Mouse (Mus musculus) heart, adult 2 months (tissue): Measurements from ENCODE around the gene Wdr43. TPM values are rescaled to one million over a fixed set of nuclear protein-coding genes. Genes with fewer than 3 reads are reported as not detected.

Source experiments
- DNase-seq, 2 experiments: peaks; one replicate each; pipeline ENCODE4 v3.0.0; 2021
- H3K27ac ChIP-seq: fragments of 200-600 bp; 2 replicates; pipeline ENCODE4 v1.8.1; 2022
- H3K27me3 ChIP-seq: fragments of 200-500 bp; 2 replicates; pipeline ENCODE4 v1.6.1; 2012; ENCODE audit warnings: mild to moderate bottlenecking, low read length, inconsistent platforms, mixed read lengths; ENCODE audit not compliant: control insufficient read depth, insufficient read depth
- H3K36me3 ChIP-seq: fragments of 200-500 bp; 2 replicates; pipeline ENCODE4 v1.6.1; 2012; ENCODE audit warnings: low read length, inconsistent platforms; ENCODE audit not compliant: control insufficient read depth, insufficient read depth
- H3K4me1 ChIP-seq: fragments of 200-500 bp; 2 replicates; pipeline ENCODE4 v1.6.1; 2011; ENCODE audit warnings: low read length; ENCODE audit not compliant: control insufficient read depth, insufficient read depth
- H3K4me3 ChIP-seq: fragments of 200-600 bp; 2 replicates; pipeline ENCODE4 v1.8.1; 2022
- H3K79me2 ChIP-seq: fragments of 200-500 bp; replicated peaks from 2 replicates; pipeline ENCODE4 v1.6.1; 2012; ENCODE audit warnings: mild to moderate bottlenecking, inconsistent platforms, low read length, moderate library complexity, mixed read lengths; ENCODE audit not compliant: control insufficient read depth, insufficient read depth
- H3K9ac ChIP-seq: fragments of 200-500 bp; 2 replicates; pipeline ENCODE4 v1.6.1; 2012; ENCODE audit warnings: low read depth, mild to moderate bottlenecking, control low read depth, inconsistent platforms, low read length, mixed read lengths
- CTCF ChIP-seq: fragments of 200-600 bp; IDR thresholded peaks from 2 replicates; pipeline ENCODE4 v1.8.1; 2022; ENCODE audit warnings: antibody characterized with exemption, mild to moderate bottlenecking, moderate library complexity
- EP300 ChIP-seq: fragments of 200-500 bp; IDR thresholded peaks from 2 replicates; pipeline ENCODE4 v1.6.1; 2011; ENCODE audit warnings: low read depth, low read length, control low read depth; ENCODE audit not compliant: insufficient read depth
- POLR2A ChIP-seq: fragments of 200-500 bp; IDR thresholded peaks from 2 replicates; pipeline ENCODE4 v1.6.1; 2011; ENCODE audit warnings: mild to moderate bottlenecking, low read depth, low read length, control low read depth; ENCODE audit not compliant: insufficient read depth
- WGBS: fragments of 180-500 bp; shearing (Covaris S2); methylation state at CpG from one replicate; pipeline ENCODE4 v1.1.7; 2018; 5-methylcytosine and 5-hydroxymethylcytosine counted together
- intact Hi-C: fragments of 180-260 bp; cut with DNase I; formaldehyde crosslinking; loops from one replicate; pipeline ENCODE4 v1.15.1; 2025
- polyA plus RNA-seq: library from polyadenylated mRNA; depleted of rRNA; stranded (reverse); fragments of >200 nt; gene quantifications from 2 replicates; pipeline ENCODE4 v1.2.3, GENCODE M21; 2012
- total RNA-seq, 2 experiments: library from RNA; stranded (reverse); gene quantifications; 2 replicates each; pipeline ENCODE4 v1.2.3; 2021

The Wdr43 gene
- total and polyA plus RNA-seq, 3 experiments, result 8.4 to 21.9 (median 19.1) TPM

DNA sequence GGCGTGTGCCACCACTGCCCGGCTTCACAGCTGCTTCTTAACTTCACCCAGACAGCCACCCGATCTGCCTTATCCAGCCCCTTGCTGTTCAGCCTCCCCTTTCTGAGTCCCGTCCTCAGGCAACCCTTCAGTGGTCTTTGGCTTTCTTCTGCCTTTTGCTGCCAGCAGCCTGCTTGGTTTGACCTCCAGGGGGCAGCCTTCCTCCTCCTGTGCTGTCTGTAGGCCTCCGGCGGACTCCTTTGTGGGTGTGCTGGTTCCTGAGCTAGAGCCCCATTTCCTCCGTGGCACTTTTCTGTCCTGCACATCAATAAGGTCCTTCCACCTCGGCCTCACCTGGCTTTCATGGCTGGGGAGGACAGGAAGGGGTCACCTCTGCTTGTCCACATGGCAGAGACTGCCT, 78.1 kb downstream of the Wdr43 start:
- Histone ChIP-seq H3K27me3 (no peaks in the 10 kb centered on the region), H3K9ac (no peak overlapping the region), H3K36me3 (no peaks in the 10 kb centered on the region), H3K27ac (no peak overlapping the region), H3K79me2 (no peaks in the 10 kb centered on the region), H3K4me3 (no peak overlapping the region), H3K4me1 (peaks cover 10% of the 10 kb centered on the region; the same call in 1 of the 2 replicates)
- intact Hi-C loops, result loop anchor here (2.0 kb wide), 1 partner anchor 17 kb away; no protein-coding TSS in a partner anchor
- TF ChIP-seq CTCF (peak; percentile 54), POLR2A (no peak)
- 74% methylated on average over 8 of the region's 8 CpGs for WGBS
- no peak for DNase-seq

DNA sequence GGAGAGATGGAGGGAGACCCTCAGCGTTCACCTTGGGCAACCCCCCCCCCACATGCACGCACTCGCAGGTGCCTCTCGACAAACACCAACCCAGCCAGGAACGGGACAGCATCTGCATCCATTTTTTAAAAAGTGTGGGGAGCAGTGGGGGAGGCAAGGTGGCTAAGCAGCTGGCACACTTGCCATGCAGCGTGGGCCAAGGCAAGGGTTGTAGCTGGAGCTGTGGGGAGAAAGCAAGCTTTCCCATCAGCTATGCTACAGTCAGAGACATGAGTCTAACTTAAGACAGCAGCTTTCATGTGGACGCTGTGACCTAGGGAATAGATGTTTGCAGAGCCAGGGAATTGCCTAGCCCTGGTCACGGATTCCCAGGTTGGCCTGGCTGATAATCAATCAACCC, 79.5 kb downstream of the Wdr43 start:
- peak overlapping the region; percentile 83 for H3K27ac ChIP-seq
- no peaks in the 10 kb centered on the region for H3K36me3 ChIP-seq
- no peaks in the 10 kb centered on the region for H3K79me2 ChIP-seq
- no peak overlapping the region for H3K9ac ChIP-seq
- 91% methylated on average over 8 of the region's 8 CpGs for WGBS
- peaks cover 10% of the 10 kb centered on the region; the same call in 1 of the 2 replicates for H3K4me1 ChIP-seq
- H3K27me3 ChIP-seq, result no peaks in the 10 kb centered on the region
- no peak for DNase-seq
- no peak for TF ChIP-seq CTCF
- TF ChIP-seq EP300, result no peak
- TF ChIP-seq POLR2A, result no peak
- intact Hi-C loops, result no loop called here
- H3K4me3 ChIP-seq, result no peak overlapping the region

DNA sequence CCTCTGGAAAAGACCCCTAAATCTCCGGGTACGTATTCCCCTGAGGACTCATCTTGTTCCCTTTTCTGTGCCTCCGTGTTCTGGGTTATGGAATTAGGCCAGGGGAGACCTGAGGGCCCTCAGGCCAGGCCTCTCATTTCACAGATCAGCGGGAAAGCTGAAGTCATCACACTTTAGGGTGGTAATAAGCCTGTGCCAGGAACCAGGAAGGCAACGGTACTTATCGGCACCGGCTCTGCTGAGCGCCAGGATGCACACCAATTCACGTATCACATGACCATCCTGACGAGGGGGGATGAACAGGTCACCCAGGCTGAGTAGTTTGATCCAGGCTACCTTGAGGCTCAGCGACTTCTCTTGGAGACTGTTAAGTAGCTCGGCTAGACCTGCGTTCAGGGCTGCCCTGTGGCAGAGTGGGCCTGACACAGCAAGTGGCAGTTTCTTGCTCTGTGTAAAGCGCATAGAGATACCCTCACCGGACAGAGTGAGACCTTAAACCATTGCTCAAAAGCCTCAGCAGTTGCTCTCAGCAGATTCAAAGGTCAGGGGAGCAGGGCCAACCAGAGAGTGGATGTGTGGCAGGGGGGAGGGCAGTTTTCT, 80.1 kb downstream of the Wdr43 start:
- H3K4me1 ChIP-seq, result peaks cover 10% of the 10 kb centered on the region; the same call in 1 of the 2 replicates
- H3K9ac ChIP-seq, result peak overlapping the region; percentile 37; the same call in 1 of the 2 replicates
- no peak overlapping the region for H3K4me3 ChIP-seq
- peak; percentile 36 to 55 for DNase-seq
- peak overlapping the region; percentile 83 for H3K27ac ChIP-seq
- no peaks in the 10 kb centered on the region for H3K79me2 ChIP-seq
- TF ChIP-seq CTCF, result no peak
- TF ChIP-seq POLR2A, result no peak
- no peak for TF ChIP-seq EP300
- H3K27me3 ChIP-seq, result no peaks in the 10 kb centered on the region
- intact Hi-C loops, result loop anchor here (1.0 kb wide), 1 partner anchor 25 kb away; no protein-coding TSS in a partner anchor
- no peaks in the 10 kb centered on the region for H3K36me3 ChIP-seq
- WGBS, result 67% methylated on average over 15 of the region's 15 CpGs

DNA sequence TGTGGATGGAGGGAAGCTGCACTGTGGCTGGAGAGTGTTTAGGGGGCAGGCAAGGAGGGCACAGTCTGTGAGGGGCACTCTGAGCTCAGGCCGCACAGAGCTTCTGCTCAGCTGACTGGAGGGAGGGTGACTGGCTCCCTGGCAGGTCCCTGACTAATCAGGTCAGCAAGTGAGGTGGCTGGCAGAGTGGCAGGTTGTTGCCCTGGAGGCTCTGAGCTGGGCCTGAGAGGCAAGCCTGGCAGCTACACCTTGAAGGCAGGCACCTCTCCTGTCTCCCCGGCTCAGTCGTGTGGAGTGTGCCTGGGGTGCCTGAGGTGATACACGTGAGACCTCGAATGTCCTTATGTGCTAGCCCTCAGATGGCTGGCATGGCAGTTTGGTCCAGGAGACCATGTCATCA, 80.7 kb downstream of the Wdr43 start:
- no peaks in the 10 kb centered on the region for H3K36me3 ChIP-seq
- H3K79me2 ChIP-seq, result no peaks in the 10 kb centered on the region
- intact Hi-C loops, result loop anchor here (1.0 kb wide), 1 partner anchor 25 kb away; no protein-coding TSS in a partner anchor
- peak; percentile 51 to 70 for DNase-seq
- H3K27ac ChIP-seq, result peak overlapping the region; percentile 83
- peak overlapping the region; percentile 37; the same call in 1 of the 2 replicates for H3K9ac ChIP-seq
- WGBS, result 59% methylated on average over 5 of the region's 5 CpGs
- H3K4me1 ChIP-seq, result peaks cover 10% of the 10 kb centered on the region; the same call in 1 of the 2 replicates
- H3K27me3 ChIP-seq, result no peaks in the 10 kb centered on the region
- H3K4me3 ChIP-seq, result no peak overlapping the region
- peak; percentile 76 for TF ChIP-seq EP300
- TF ChIP-seq CTCF, result no peak

DNA sequence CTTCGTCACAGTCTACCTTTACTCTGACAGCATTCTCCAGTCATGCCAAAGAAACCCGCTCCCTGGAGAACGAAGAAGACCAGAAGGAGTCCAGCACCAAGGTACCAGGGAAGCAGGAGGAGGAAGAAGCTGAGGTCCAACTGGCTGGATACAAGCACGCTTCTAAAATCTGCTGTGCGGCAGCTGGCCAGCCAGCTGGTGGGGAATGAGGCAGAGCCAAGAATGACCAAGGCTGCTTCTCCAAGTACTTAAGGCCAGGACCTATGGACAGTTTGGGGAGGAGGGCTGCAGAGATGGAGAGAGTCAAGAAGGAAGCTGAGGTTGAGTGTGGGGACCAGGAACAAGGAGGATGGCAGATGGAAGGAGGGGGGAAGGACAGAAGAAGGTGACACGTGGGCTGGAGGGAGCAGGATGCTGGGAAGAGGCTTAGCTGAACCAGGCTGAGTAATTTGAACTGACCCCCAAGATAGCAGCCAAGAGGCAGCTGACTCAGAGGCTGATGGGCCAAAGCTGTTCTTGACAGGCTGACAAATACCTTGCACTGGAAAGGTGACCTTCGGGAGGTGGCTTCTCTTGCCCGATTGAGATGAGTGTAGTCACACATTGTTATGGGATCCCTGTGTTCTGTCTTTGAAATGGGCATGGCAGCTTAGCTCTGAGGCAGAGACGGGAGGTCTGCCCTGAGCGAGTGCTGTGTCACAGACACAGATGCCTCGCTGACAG, 82.4 kb downstream of the Wdr43 start:
- intact Hi-C loops, result no loop called here
- TF ChIP-seq CTCF (no peak), EP300 (0 out of 2 replicates have a peak, but pooled peaks have one; percentile 75)
- WGBS, result 41% methylated on average over 11 of the region's 11 CpGs
- Histone ChIP-seq H3K9ac (no peak overlapping the region), H3K27me3 (no peaks in the 10 kb centered on the region), H3K4me1 (peaks cover 10% of the 10 kb centered on the region; the same call in 1 of the 2 replicates), H3K4me3 (no peak overlapping the region), H3K27ac (peak overlapping the region; percentile 81), H3K36me3 (no peaks in the 10 kb centered on the region), H3K79me2 (no peaks in the 10 kb centered on the region)
- peak; percentile 58 to 75 for DNase-seq

DNA sequence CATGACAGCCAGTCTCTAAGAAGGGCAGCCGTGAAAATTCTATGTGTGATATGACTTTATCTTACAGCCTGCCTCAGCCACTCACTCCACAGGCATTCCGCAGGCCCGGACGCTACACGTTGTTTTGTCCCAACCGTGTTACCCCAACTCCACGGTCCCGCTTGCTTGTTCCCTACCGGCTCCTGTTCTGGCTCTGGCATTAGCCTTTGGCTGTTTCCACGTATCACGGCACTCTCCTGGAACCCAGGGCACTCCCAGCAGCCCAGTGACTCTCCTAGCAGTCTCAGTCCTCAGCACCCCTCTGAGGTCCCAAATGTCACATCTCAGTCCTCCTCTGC, 82.9 kb downstream of the Wdr43 start:
- Histone ChIP-seq H3K27me3 (no peaks in the 10 kb centered on the region), H3K79me2 (no peaks in the 10 kb centered on the region), H3K4me1 (peaks cover 10% of the 10 kb centered on the region; the same call in 1 of the 2 replicates), H3K27ac (peak overlapping the region; percentile 81), H3K36me3 (no peaks in the 10 kb centered on the region), H3K9ac (no peak overlapping the region), H3K4me3 (no peak overlapping the region)
- intact Hi-C loops, result no loop called here
- TF ChIP-seq EP300 (peak; percentile 34; the same call in 1 of the 2 replicates), CTCF (no peak), POLR2A (peak; percentile 39; the same call in 1 of the 2 replicates)
- 41% methylated on average over 11 of the region's 11 CpGs for WGBS
- peak in 1 of 2 experiments; percentile 37 for DNase-seq
